ENCODE assay signal across 8 mouse cellular contexts in genomic region chr8:95099009-95099408, GRCm38 (mm10). TPM values are rescaled to one million over a fixed set of nuclear protein-coding genes. Genes with fewer than 3 reads are reported as not detected.
DNase-seq lines count a peak whose midpoint lies in the region; ATAC-seq lines count a peak whose summit lies in the region.

No protein-coding gene starts in this region.

- no peak overlapping the region for H3K4me3 ChIP-seq in heart, embryonic 10.5 days
- no peak overlapping the region for H3K4me3 ChIP-seq in midbrain, embryonic 16.5 days (ENCODE audit: low read depth, low read length)

- no peak overlapping the region for H3K9ac ChIP-seq in midbrain, embryonic 16.5 days (ENCODE audit: low read depth, low read length)

- H3K4me1 ChIP-seq in heart, embryonic 10.5 days: no peaks in the 10 kb centered on the region; the same call in 1 of the 2 replicates
- H3K4me1 ChIP-seq in midbrain, embryonic 16.5 days (ENCODE audit: control insufficient read depth, insufficient read depth, low read length): no peaks in the 10 kb centered on the region

- no peak overlapping the region for H3K4me2 ChIP-seq in midbrain, embryonic 16.5 days (ENCODE audit: low read length)

- H3K9me3 ChIP-seq in heart, embryonic 10.5 days: no peaks in the 10 kb centered on the region
- H3K9me3 ChIP-seq in midbrain, embryonic 16.5 days (replicated peaks; ENCODE audit: control insufficient read depth, low read length, poor library complexity, severe bottlenecking): no peaks in the 10 kb centered on the region

- H3K27ac ChIP-seq in heart, embryonic 10.5 days: no peak overlapping the region
- no peak overlapping the region for H3K27ac ChIP-seq in midbrain, embryonic 16.5 days (ENCODE audit: low read length)

- H3K36me3 ChIP-seq in heart, embryonic 10.5 days: peaks cover 79% of the 10 kb centered on the region
- peaks cover 51% of the 10 kb centered on the region for H3K36me3 ChIP-seq in midbrain, embryonic 16.5 days (ENCODE audit: control insufficient read depth, insufficient read depth, low read length)

- H3K27me3 ChIP-seq in heart, embryonic 10.5 days (ENCODE audit: insufficient read depth, poor library complexity, severe bottlenecking): no peaks in the 10 kb centered on the region
- no peaks in the 10 kb centered on the region for H3K27me3 ChIP-seq in midbrain, embryonic 16.5 days (ENCODE audit: control insufficient read depth, insufficient read depth, low read depth, low read length)

- ATAC-seq in inflammation-experienced regulatory T-cells, adult 6 months: peak; percentile 32
- ATAC-seq in midbrain, embryonic 16.5 days: peak; percentile 59; the same call in 1 of the 2 replicates

- 30% methylated on average over 5 of the region's 5 CpGs for WGBS in heart, embryonic 10.5 days
- 31% methylated on average over 5 of the region's 5 CpGs for WGBS in midbrain, embryonic 16.5 days

- intact Hi-C loops in left cerebral cortex, postnatal 4 days (cut with DNase I): no loop called here

- peak; percentile 95 for DNase-seq in heart, adult 11 months
- no peak for DNase-seq in heart, embryonic 10.5 days (ENCODE audit: low spot score)
- peak; percentile 64 for DNase-seq in cerebellum, adult 9-11 months
- DNase-seq in frontal cortex, postnatal 36 days (ENCODE audit: low spot score in 2 of 2): peak; percentile 67 to 68
- peak; percentile 78 for DNase-seq in left cerebral cortex, postnatal 4 days
- peak; percentile 28 to 37 for DNase-seq in spleen, postnatal 36 days (ENCODE audit: low spot score in 2 of 2)

RNA-seq across cellular contexts. Expression of gene Katnb1, which starts 18.0 kb away (rescaled TPM):
- polyA plus RNA-seq in heart, embryonic 10.5 days (2016; fragmentation: Nextera tagmentation; extraction: Ambion mirVana): 25.8 and 29.8 TPM in 2 replicates
- polyA plus RNA-seq in inflammation-experienced regulatory T-cells, adult 6 months (2017; shearing (Covaris generic)): 10 to 100 TPM; 16.4 to 23.4 (median 17.0) TPM
- total RNA-seq in left cerebral cortex, postnatal 4 days (2021): 10 to 100 TPM; 49.9 to 52.4 TPM
- polyA plus RNA-seq in midbrain, embryonic 16.5 days (2015; fragmentation: Nextera tagmentation; extraction: Ambion mirVana): 43.4 and 50.2 TPM in 2 replicates

RNA-seq across cellular contexts. Expression of gene Drc7, which starts 44.1 kb away (rescaled TPM):
- 0.09 TPM in 1 of 2 replicates, not detected in the other for polyA plus RNA-seq in heart, embryonic 10.5 days (2016; fragmentation: Nextera tagmentation; extraction: Ambion mirVana)
- polyA plus RNA-seq in inflammation-experienced regulatory T-cells, adult 6 months (2017; shearing (Covaris generic)): not detected
- total RNA-seq in left cerebral cortex, postnatal 4 days (2021): 1 to 10 TPM; 2.7 to 3.0 TPM
- polyA plus RNA-seq in midbrain, embryonic 16.5 days (2015; fragmentation: Nextera tagmentation; extraction: Ambion mirVana): 2.4 and 2.5 TPM in 2 replicates
